Mouse (Mus musculus): Measurements from ENCODE around the gene Gpr162. TPM values are rescaled to one million over a fixed set of nuclear protein-coding genes. Genes with fewer than 3 reads are reported as not detected.

Gpr162 gene
- polyA plus RNA-seq, 1 experiment from 2014 or later = 14.2 TPM

DNA sequence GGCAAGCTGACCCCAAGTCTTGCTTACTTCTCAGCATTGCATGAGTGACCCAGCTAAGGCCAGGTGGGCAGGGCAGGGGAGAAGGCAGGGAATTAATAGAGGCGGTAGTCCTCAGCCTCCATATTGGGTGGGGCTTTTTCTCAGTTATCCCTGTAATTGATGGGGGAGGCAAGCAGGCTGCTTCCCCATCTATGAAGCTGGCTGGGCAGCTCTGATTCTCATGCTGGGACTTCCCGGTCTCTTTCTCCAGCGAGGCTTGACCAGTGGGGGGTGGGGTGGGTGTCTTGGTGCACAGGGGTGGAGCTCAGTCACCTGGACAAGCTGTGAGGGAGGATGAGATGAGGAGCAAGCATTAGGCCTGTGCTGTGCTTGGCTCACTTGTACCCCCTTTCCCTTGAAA is 2.0 kb downstream of the Gpr162 start:
- no peaks in the 10 kb centered on the region for H3K27me3 ChIP-seq (ENCODE audit: control insufficient read depth, insufficient read depth, low read length)
- no peak for ATAC-seq (ENCODE audit: low read depth)
- H3K36me3 ChIP-seq (ENCODE audit: control insufficient read depth, insufficient read depth, low read length) = no peaks in the 10 kb centered on the region
- no peaks in the 10 kb centered on the region for H3K9me3 ChIP-seq (ENCODE audit: control insufficient read depth, low read length)
- H3K4me1 ChIP-seq (ENCODE audit: control insufficient read depth, insufficient read depth, low read length) = peaks cover 54% of the 10 kb centered on the region
- 0 out of 2 replicates have a peak overlapping the region, but pooled peaks have one; percentile 28 for H3K27ac ChIP-seq (ENCODE audit: low read depth, low read length)
- peak overlapping the region; percentile 76; the same call in 1 of the 2 replicates for H3K4me3 ChIP-seq (ENCODE audit: low read depth, low read length)
- 36% methylated on average over 3 of the region's 3 CpGs for WGBS
- peak overlapping the region; percentile 78 for H3K4me2 ChIP-seq (ENCODE audit: low read depth, low read length)
- H3K9ac ChIP-seq (replicated peaks; ENCODE audit: low read depth, low read length) = peak overlapping the region; percentile 32; the same call in 1 of the 2 replicates

- ATAC-seq (ENCODE audit: low read depth) = no peak
- Histone ChIP-seq H3K36me3 (ENCODE audit: control insufficient read depth, insufficient read depth, low read length) (no peaks in the 10 kb centered on the region), H3K9me3 (ENCODE audit: control insufficient read depth, low read length) (no peaks in the 10 kb centered on the region), H3K27ac (ENCODE audit: low read depth, low read length) (no peak overlapping the region), H3K9ac (replicated peaks; ENCODE audit: low read depth, low read length) (no peak overlapping the region), H3K4me1 (ENCODE audit: control insufficient read depth, insufficient read depth, low read length) (peaks cover 54% of the 10 kb centered on the region), H3K4me2 (ENCODE audit: low read depth, low read length) (peak overlapping the region; percentile 16; the same call in 1 of the 2 replicates), H3K4me3 (ENCODE audit: low read depth, low read length) (no peak overlapping the region; the same call in 1 of the 2 replicates), H3K27me3 (ENCODE audit: control insufficient read depth, insufficient read depth, low read length) (no peaks in the 10 kb centered on the region)
- 82% methylated on average over 19 of the region's 19 CpGs for WGBS
Observed at GRCm38 (mm10) chr6:124861266-124861665, 2.5 kb downstream of the Gpr162 start.

DNA sequence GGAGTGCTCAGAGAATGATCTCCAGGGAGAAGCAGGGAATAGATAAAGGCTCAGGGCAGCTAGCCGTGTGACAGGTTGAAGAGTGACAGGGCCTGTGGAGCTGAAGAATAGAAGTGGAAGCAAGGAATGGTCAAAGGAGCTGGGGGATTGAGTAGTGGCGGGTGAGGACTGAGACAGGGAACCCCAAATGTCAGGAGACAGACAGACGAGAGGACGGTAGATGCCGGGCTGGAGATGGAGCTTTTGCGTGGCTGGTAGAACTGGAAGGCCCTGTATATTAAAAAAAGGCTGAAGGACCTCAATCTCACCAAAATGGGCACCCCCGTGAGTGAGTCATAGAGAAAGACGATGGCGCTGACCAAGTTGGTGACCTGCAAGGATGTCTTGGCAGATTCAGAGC is 3.3 kb downstream of the Gpr162 start:
- Histone ChIP-seq H3K4me2 (ENCODE audit: low read depth, low read length) (no peak overlapping the region; the same call in 1 of the 2 replicates), H3K4me3 (ENCODE audit: low read depth, low read length) (no peak overlapping the region)
- 88% methylated on average over 9 of the region's 9 CpGs for WGBS

DNA sequence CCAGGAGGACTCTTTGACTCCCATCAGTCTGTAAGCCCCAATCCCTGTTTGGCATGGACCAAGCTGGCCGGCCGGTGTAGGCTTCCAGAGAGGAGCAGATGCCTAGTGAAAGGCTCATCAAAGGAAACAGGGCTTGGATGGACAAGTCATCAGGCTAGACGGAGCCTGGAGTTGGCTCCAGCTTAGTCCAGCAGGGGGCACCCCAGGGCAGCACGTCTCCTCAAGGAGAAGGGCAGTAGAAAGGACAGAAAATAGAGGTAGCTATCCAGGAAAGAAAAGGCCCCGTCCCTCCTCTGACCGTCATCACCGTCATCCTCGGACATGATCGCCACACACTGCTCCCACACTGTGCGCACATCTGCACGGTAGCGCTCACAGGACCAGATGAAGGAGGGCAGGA is 4.1 kb downstream of the Gpr162 start:
- Histone ChIP-seq H3K9ac (replicated peaks; ENCODE audit: low read depth, low read length) (peak overlapping the region; percentile 37; the same call in 1 of the 2 replicates), H3K4me3 (ENCODE audit: low read depth, low read length) (0 out of 2 replicates have a peak overlapping the region, but pooled peaks have one; percentile 9), H3K4me1 (ENCODE audit: control insufficient read depth, insufficient read depth, low read length) (peaks cover 50% of the 10 kb centered on the region), H3K4me2 (ENCODE audit: low read depth, low read length) (peak overlapping the region; percentile 37), H3K36me3 (ENCODE audit: control insufficient read depth, insufficient read depth, low read length) (no peaks in the 10 kb centered on the region), H3K27ac (ENCODE audit: low read depth, low read length) (peak overlapping the region; percentile 71), H3K27me3 (ENCODE audit: control insufficient read depth, insufficient read depth, low read length) (no peaks in the 10 kb centered on the region), H3K9me3 (ENCODE audit: control insufficient read depth, low read length) (no peaks in the 10 kb centered on the region)
- WGBS = 11% methylated on average over 12 of the region's 12 CpGs
- ATAC-seq (ENCODE audit: low read depth) = no peak

More for the DNA sequence above, 3.3 kb downstream of the Gpr162 start:
- Histone ChIP-seq H3K4me1 (ENCODE audit: control insufficient read depth, insufficient read depth, low read length) (peaks cover 54% of the 10 kb centered on the region), H3K36me3 (ENCODE audit: control insufficient read depth, insufficient read depth, low read length) (no peaks in the 10 kb centered on the region), H3K27ac (ENCODE audit: low read depth, low read length) (peak overlapping the region; percentile 71; the same call in 1 of the 2 replicates), H3K27me3 (ENCODE audit: control insufficient read depth, insufficient read depth, low read length) (no peaks in the 10 kb centered on the region), H3K9ac (replicated peaks; ENCODE audit: low read depth, low read length) (0 out of 2 replicates have a peak overlapping the region, but pooled peaks have one; percentile 11), H3K9me3 (ENCODE audit: control insufficient read depth, low read length) (no peaks in the 10 kb centered on the region)
- no peak for ATAC-seq (ENCODE audit: low read depth)

DNA sequence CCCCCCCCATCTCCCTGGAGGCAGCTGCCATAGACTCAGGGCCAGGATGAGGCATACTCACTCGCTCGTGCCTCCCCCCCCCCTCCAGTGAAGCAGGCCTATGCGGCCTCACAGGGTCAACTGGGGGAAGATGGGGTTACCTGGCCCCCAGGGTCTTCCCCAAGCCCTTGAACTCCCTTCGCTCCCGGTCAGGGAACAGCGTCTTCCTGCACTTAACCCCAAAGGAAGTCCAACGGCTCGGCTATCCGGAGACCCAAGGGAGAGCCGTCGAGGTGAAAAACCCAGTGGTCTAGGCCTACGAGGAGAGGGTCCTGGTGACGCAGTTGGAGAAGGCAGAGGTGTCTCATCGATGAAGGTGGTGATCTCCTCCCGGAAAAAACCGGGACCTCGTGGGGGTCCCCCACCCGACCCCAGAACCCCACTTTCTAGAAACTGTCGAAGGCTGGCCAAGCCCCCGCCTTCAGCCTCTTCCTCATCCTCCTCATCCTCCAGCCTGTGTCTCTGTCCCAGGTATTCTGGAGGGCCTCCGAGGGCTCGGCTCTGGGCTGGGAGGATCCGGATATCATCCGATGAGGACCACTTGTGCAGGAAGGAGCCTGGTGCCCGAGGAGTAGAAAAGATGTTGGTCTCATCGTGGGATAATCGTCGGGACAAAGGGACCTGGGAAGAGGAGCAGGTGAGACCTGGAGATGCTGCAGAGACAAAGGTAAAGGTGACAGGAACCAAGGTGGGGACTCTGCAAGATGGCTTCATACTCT is 5.0 kb downstream of the Gpr162 start:
- Histone ChIP-seq H3K27me3 (ENCODE audit: control insufficient read depth, insufficient read depth, low read length) (no peaks in the 10 kb centered on the region), H3K4me3 (ENCODE audit: low read depth, low read length) (no peak overlapping the region), H3K9me3 (ENCODE audit: control insufficient read depth, low read length) (no peaks in the 10 kb centered on the region), H3K4me1 (ENCODE audit: control insufficient read depth, insufficient read depth, low read length) (peaks cover 44% of the 10 kb centered on the region), H3K4me2 (ENCODE audit: low read depth, low read length) (peak overlapping the region; percentile 76; the same call in 1 of the 2 replicates), H3K36me3 (ENCODE audit: control insufficient read depth, insufficient read depth, low read length) (no peaks in the 10 kb centered on the region), H3K27ac (ENCODE audit: low read depth, low read length) (no peak overlapping the region), H3K9ac (replicated peaks; ENCODE audit: low read depth, low read length) (no peak overlapping the region)
- 78% methylated on average over 28 of the region's 28 CpGs for WGBS
- no peak for ATAC-seq (ENCODE audit: low read depth)

- Histone ChIP-seq H3K4me1 (ENCODE audit: control insufficient read depth, insufficient read depth, low read length) (peaks cover 44% of the 10 kb centered on the region), H3K4me3 (ENCODE audit: low read depth, low read length) (peak overlapping the region; percentile 71)
Observed at GRCm38 (mm10) chr6:124857840-124858530, 5.8 kb downstream of the Gpr162 start.

DNA sequence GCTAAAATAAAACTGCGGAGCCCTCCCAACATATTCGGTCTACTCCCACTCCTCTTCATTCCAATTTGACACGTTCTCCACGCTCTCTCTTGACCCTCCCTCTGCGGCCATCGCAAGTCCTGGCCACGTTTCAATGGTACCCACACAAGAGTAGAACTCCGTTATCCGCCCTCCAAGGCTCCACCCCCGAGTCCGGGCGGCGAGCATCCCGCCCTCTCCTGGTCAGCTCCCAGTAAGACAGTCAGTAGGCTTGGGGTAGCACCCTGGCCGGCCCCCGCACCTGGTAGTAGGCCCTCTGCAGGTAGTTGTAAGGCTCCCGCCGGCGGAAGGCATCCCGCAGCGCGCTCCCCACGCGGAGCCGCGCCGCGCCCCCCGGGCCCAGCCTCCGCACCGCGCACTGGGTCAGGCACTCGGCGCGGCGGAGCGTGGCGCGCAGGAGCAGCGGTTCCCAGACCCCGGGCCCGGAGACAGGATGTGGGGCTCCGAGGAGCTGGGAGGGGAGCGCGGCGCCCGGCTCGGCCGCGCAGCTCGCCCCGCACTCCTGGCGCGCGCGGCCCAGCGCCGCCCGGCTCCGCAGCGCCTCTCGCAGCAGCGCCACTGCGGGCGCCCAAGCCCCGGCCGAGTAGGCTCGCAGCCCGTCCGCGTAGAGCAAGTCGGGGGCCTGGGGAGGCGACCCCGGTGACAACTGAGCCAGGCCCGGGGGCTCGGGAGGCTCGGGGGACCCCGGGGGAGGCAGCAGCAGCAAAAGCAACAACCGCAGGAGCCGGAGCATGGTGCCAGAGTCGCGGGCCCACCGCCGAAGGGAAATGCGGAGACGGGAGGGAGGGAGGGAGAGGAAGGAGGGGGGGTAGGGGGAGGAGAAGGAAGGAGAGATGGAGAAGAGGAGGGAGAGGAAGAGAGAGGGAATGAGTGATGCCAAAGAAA is 6.6 kb downstream of the Gpr162 start, which contains the start of gene P3h3:
TSS of gene P3h3 (minus strand) at position 837 of the 924 bp plus-strand sequence.
- under 1% methylated on average over 86 of the region's 86 CpGs for WGBS
- H3K27ac ChIP-seq (ENCODE audit: low read depth, low read length) = peak within 1 kb of the TSS; percentile 99
- H3K27me3 ChIP-seq (ENCODE audit: control insufficient read depth, insufficient read depth, low read length) = no peaks in the 10 kb centered on the region
- 0 out of 2 replicates have a peak, but pooled peaks cover 3% of the 10 kb centered on the region for H3K36me3 ChIP-seq (ENCODE audit: control insufficient read depth, insufficient read depth, low read length)
- peaks cover 37% of the 10 kb centered on the region for H3K4me1 ChIP-seq (ENCODE audit: control insufficient read depth, insufficient read depth, low read length)
- H3K4me2 ChIP-seq (ENCODE audit: low read depth, low read length) = peak within 1 kb of the TSS; percentile 76
- peak within 1 kb of the TSS; percentile 71 for H3K4me3 ChIP-seq (ENCODE audit: low read depth, low read length)
- H3K9ac ChIP-seq (replicated peaks; ENCODE audit: low read depth, low read length) = peak within 1 kb of the TSS; percentile 95
- H3K9me3 ChIP-seq (ENCODE audit: control insufficient read depth, low read length) = no peaks in the 10 kb centered on the region
- peak; percentile 90 for ATAC-seq (ENCODE audit: low read depth)

More at GRCm38 (mm10) chr6:124857840-124858530, 5.8 kb downstream of the Gpr162 start:
- H3K27me3 ChIP-seq (ENCODE audit: control insufficient read depth, insufficient read depth, low read length) = no peaks in the 10 kb centered on the region
- ATAC-seq (ENCODE audit: low read depth) = no peak
- no peaks in the 10 kb centered on the region for H3K36me3 ChIP-seq (ENCODE audit: control insufficient read depth, insufficient read depth, low read length)
- no peaks in the 10 kb centered on the region for H3K9me3 ChIP-seq (ENCODE audit: control insufficient read depth, low read length)
- peak overlapping the region; percentile 76 for H3K4me2 ChIP-seq (ENCODE audit: low read depth, low read length)
- H3K9ac ChIP-seq (replicated peaks; ENCODE audit: low read depth, low read length) = peak overlapping the region; percentile 95; the same call in 1 of the 2 replicates
- peak overlapping the region; percentile 99 for H3K27ac ChIP-seq (ENCODE audit: low read depth, low read length)
- 21% methylated on average over 26 of the region's 26 CpGs for WGBS

- ATAC-seq (ENCODE audit: low read depth) = peak; percentile 81
- 0 out of 2 replicates have a peak, but pooled peaks cover 4% of the 10 kb centered on the region for H3K36me3 ChIP-seq (ENCODE audit: control insufficient read depth, insufficient read depth, low read length)
- H3K4me3 ChIP-seq (ENCODE audit: low read depth, low read length) = peak overlapping the region; percentile 71
- H3K4me1 ChIP-seq (ENCODE audit: control insufficient read depth, insufficient read depth, low read length) = peaks cover 29% of the 10 kb centered on the region
- no peaks in the 10 kb centered on the region for H3K9me3 ChIP-seq (ENCODE audit: control insufficient read depth, low read length)
- H3K4me2 ChIP-seq (ENCODE audit: low read depth, low read length) = peak overlapping the region; percentile 76
- no peaks in the 10 kb centered on the region for H3K27me3 ChIP-seq (ENCODE audit: control insufficient read depth, insufficient read depth, low read length)
- H3K27ac ChIP-seq (ENCODE audit: low read depth, low read length) = peak overlapping the region; percentile 99
- 6% methylated on average over 13 of the region's 14 CpGs for WGBS
- H3K9ac ChIP-seq (replicated peaks; ENCODE audit: low read depth, low read length) = peak overlapping the region; percentile 95
Observed at GRCm38 (mm10) chr6:124856321-124856720, 7.5 kb downstream of the Gpr162 start.
